Mouse (Mus musculus): ENCODE measurements around the gene Tapbp. TPM values are rescaled to one million over a fixed set of nuclear protein-coding genes. Genes with fewer than 3 reads are reported as not detected.
"Not testable (repeated sequence)": the region's sequence is repeated elsewhere in the genome, so short reads cannot be mapped to it uniquely, and the experiment has no call there.

Gene Tapbp
- total and polyA plus RNA-seq, 3 experiments, result 45.3 to 134 (median 116) TPM

DNA sequence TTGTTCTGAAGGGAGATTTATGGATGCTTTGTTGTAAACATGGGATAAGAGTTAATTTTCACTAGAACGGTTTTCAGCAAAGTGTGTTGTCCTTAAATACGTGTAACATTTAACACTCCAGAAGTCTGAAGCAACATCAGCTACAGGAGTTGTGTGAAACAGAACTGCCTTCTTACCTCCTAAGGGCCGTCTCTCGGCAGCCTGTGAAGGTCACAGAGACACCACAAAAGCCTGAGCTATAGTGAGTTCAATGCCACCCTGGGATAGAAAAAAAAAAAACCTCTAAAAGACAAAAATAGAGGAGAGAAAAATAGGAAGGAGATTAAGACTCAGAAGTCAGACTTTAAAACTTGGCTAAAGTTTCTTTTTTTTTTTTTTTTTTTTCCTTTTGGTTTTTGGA lies 13.6 kb upstream of the Tapbp start:
- in situ Hi-C loops (cut with MboI; ENCODE audit: low pct_ligation_motif_present, low pct_unique_long_range_greater_than_20kb, low sequenced_read_pairs), result no loop called here

DNA sequence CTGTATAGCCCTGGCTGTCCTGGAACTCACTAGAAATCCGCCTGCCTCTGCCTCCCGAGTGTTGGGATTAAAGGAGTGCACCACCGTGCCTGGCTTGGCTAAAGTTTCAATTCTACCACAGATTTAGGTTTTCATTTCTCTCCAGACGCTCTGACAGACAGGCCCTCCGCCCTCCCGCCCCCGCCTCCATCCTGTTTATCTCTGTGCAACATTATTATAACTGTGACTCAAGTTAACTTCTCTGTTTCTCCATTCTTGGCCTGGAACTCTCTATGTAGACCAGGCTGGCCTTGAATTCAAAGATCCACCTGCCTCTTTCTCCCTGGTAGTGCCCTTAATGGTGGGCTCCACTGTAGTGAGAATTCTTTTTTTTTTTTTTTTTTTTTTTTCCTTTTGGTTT lies 13.2 kb upstream of the Tapbp start:
- H3K4me2 ChIP-seq (ENCODE audit: insufficient read depth, low read depth, poor library complexity, severe bottlenecking), result no peak overlapping the region
- no peak for DNase-seq (ENCODE audit: extremely low read depth)
- no peak overlapping the region for H3K9ac ChIP-seq (ENCODE audit: insufficient read depth, low read depth)
- H3K27me3 ChIP-seq (replicated peaks), result no peaks in the 10 kb centered on the region
- no peak overlapping the region for H3K4me3 ChIP-seq (replicated peaks in 1 of 3; ENCODE audit: low read depth in 2 of 3, low read length in 2 of 3, poor library complexity in 1 of 3)
- H3K27ac ChIP-seq (ENCODE audit: insufficient read depth, low read depth), result no peak overlapping the region
- H3K36me3 ChIP-seq (replicated peaks in 1 of 2; ENCODE audit: control insufficient read depth in 1 of 2, insufficient read depth in 1 of 2, low read length in 1 of 2), result no peaks in the 10 kb centered on the region
- no peaks in the 10 kb centered on the region for H3K9me3 ChIP-seq (replicated peaks; ENCODE audit: low read length)
- H3K79me2 ChIP-seq (replicated peaks; ENCODE audit: control insufficient read depth, extremely low read depth, insufficient read depth, poor library complexity, severe bottlenecking), result no peaks in the 10 kb centered on the region
- no peak for TF ChIP-seq JUN (IDR thresholded peaks at IDR 0.05; ENCODE audit: insufficient read depth, low read depth, low read length)
- TF ChIP-seq E2F4 (IDR thresholded peaks at IDR 0.05; ENCODE audit: insufficient replicate concordance, low read depth, low read length), result no peak
- TF ChIP-seq EP300 (IDR thresholded peaks at IDR 0.05; ENCODE audit: low read length), result no peak
- dilution Hi-C loops (cut with MboI; ENCODE audit: extremely low pct_ligation_motif_present, extremely low pct_unique_long_range_greater_than_20kb, low sequenced_read_pairs), result no loop called here
- H3K4me1 ChIP-seq (ENCODE audit: control insufficient read depth in 1 of 2, insufficient read depth in 2 of 2), result peaks cover 0 to 10% of the 10 kb centered on the region in 2 experiments; a peak in 2 of 4 replicates
- in situ Hi-C loops (cut with MboI; ENCODE audit: low pct_ligation_motif_present, low pct_unique_long_range_greater_than_20kb, low sequenced_read_pairs), result no loop called here

More for the DNA sequence above, 13.6 kb upstream of the Tapbp start:
- no peak for DNase-seq (ENCODE audit: extremely low read depth)
- no peaks in the 10 kb centered on the region for H3K27me3 ChIP-seq (replicated peaks)
- H3K36me3 ChIP-seq (replicated peaks in 1 of 2; ENCODE audit: control insufficient read depth in 1 of 2, insufficient read depth in 1 of 2, low read length in 1 of 2), result no peaks in the 10 kb centered on the region
- H3K9me3 ChIP-seq (replicated peaks; ENCODE audit: low read length), result no peaks in the 10 kb centered on the region
- no peaks in the 10 kb centered on the region for H3K79me2 ChIP-seq (replicated peaks; ENCODE audit: control insufficient read depth, extremely low read depth, insufficient read depth, poor library complexity, severe bottlenecking)
- H3K4me2 ChIP-seq (ENCODE audit: insufficient read depth, low read depth, poor library complexity, severe bottlenecking), result no peak overlapping the region
- H3K27ac ChIP-seq (ENCODE audit: insufficient read depth, low read depth), result no peak overlapping the region
- H3K4me3 ChIP-seq (replicated peaks in 1 of 3; ENCODE audit: low read depth in 2 of 3, low read length in 2 of 3, poor library complexity in 1 of 3), result no peak overlapping the region
- H3K4me1 ChIP-seq (ENCODE audit: control insufficient read depth in 1 of 2, insufficient read depth in 2 of 2), result peaks cover 0 to 10% of the 10 kb centered on the region in 2 experiments; a peak in 2 of 4 replicates
- H3K9ac ChIP-seq (ENCODE audit: insufficient read depth, low read depth), result no peak overlapping the region
- dilution Hi-C loops (cut with MboI; ENCODE audit: extremely low pct_ligation_motif_present, extremely low pct_unique_long_range_greater_than_20kb, low sequenced_read_pairs), result no loop called here
- TF ChIP-seq TBP (conservative IDR thresholded peaks at IDR 0.05; ENCODE audit: low read depth, low read length), result no peak
- TF ChIP-seq POLR2AphosphoS2 (IDR thresholded peaks at IDR 0.05; ENCODE audit: low read depth, low read length), result no peak
- no peak for TF ChIP-seq MEF2A (IDR thresholded peaks at IDR 0.05; ENCODE audit: borderline replicate concordance, low read depth, low read length)
- no peak for TF ChIP-seq MAZ (IDR thresholded peaks at IDR 0.05; ENCODE audit: low read depth, low read length)

DNA sequence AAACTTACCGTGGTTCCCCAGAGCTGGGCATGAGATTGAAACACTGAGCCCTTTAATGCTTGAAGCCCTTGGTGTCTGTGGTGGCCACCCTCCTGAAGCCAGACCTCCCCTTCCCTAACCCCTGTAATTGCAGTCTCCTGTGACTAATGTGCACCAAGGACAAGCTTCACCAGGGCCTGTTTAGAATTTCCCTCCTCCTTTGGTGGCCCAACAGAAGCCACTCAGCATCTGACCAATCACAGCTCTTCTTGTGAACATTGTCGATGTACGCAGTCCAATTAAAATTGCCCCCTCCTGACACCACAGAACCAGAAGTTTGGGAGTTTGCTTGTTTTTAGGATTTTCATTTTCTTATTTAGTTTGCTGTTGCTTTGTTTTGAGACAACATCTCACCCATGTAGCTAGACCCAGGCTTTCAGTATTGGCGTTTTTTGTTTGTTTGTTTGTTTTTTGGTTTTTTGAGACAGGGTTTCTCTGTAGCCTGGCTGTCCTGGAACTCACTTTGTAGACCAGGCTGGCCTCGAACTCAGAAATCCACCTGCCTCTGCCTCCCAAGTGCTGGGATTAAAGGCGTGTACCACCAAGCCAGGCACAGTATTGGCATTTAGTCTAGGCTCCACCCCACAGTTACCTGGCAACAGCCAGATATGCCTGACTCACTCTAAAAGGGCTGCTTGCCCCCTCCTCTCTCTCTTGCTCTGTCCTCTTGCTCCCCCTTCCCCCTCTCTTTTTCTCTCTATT lies 11.6 kb upstream of the Tapbp start:
- H3K27me3 ChIP-seq (replicated peaks); H3K4me3 ChIP-seq (replicated peaks in 1 of 3; ENCODE audit: low read depth in 2 of 3, low read length in 2 of 3, poor library complexity in 1 of 3); dilution Hi-C loops (cut with MboI; ENCODE audit: extremely low pct_ligation_motif_present, extremely low pct_unique_long_range_greater_than_20kb, low sequenced_read_pairs); H3K9ac ChIP-seq (ENCODE audit: insufficient read depth, low read depth); in situ Hi-C loops (cut with MboI; ENCODE audit: low pct_ligation_motif_present, low pct_unique_long_range_greater_than_20kb, low sequenced_read_pairs); H3K79me2 ChIP-seq (replicated peaks; ENCODE audit: control insufficient read depth, extremely low read depth, insufficient read depth, poor library complexity, severe bottlenecking); H3K36me3 ChIP-seq (replicated peaks in 1 of 2; ENCODE audit: control insufficient read depth in 1 of 2, insufficient read depth in 1 of 2, low read length in 1 of 2); H3K4me2 ChIP-seq (ENCODE audit: insufficient read depth, low read depth, poor library complexity, severe bottlenecking); H3K9me3 ChIP-seq (replicated peaks; ENCODE audit: low read length); H3K27ac ChIP-seq (ENCODE audit: insufficient read depth, low read depth): not testable (repeated sequence)
- TF ChIP-seq POLR2A (IDR thresholded peaks at IDR 0.05; ENCODE audit: low read depth, low read length), result 0 out of 2 replicates have a peak, but pooled peaks have one; percentile 31
- H3K4me1 ChIP-seq (ENCODE audit: control insufficient read depth in 1 of 2, insufficient read depth in 2 of 2), result peaks cover 0 to 17% of the 10 kb centered on the region in 2 experiments; a peak in 2 of 4 replicates
- DNase-seq (ENCODE audit: extremely low read depth), result peak; percentile 40

DNA sequence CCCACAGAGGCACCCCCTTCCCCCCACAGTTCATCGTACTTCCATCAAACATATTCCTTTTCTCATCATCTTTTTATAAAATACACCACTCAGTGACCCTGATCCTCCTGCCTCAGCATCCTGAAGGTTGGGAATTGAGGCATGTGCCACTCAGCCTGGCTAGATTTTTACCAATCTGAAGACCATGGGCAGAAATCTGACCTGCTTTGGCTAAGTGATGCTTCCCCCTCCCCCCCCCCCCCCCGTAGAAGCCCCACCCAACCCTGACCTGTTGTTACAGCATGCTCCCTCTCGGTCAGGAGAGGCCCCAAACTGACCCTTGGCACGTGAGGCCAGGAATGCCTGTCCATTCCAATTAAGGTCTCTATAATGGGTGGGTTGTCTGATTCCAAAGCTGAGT lies 10.9 kb upstream of the Tapbp start, which contains the start of gene Platr17:
Gene Platr17 (plus strand): TSS at position 301 of the 400 bp plus-strand sequence.
- in situ Hi-C loops (cut with MboI; ENCODE audit: low pct_ligation_motif_present, low pct_unique_long_range_greater_than_20kb, low sequenced_read_pairs); H3K4me3 ChIP-seq (replicated peaks in 1 of 3; ENCODE audit: low read depth in 2 of 3, low read length in 2 of 3, poor library complexity in 1 of 3); H3K36me3 ChIP-seq (replicated peaks in 1 of 2; ENCODE audit: control insufficient read depth in 1 of 2, insufficient read depth in 1 of 2, low read length in 1 of 2): not testable (repeated sequence)

More for the DNA sequence above, 10.9 kb upstream of the Tapbp start, which contains the start of gene Platr17:
- H3K4me2 ChIP-seq (ENCODE audit: insufficient read depth, low read depth, poor library complexity, severe bottlenecking); H3K27me3 ChIP-seq (replicated peaks); H3K9me3 ChIP-seq (replicated peaks; ENCODE audit: low read length); H3K79me2 ChIP-seq (replicated peaks; ENCODE audit: control insufficient read depth, extremely low read depth, insufficient read depth, poor library complexity, severe bottlenecking); H3K27ac ChIP-seq (ENCODE audit: insufficient read depth, low read depth); dilution Hi-C loops (cut with MboI; ENCODE audit: extremely low pct_ligation_motif_present, extremely low pct_unique_long_range_greater_than_20kb, low sequenced_read_pairs); H3K9ac ChIP-seq (ENCODE audit: insufficient read depth, low read depth); DNase-seq (ENCODE audit: extremely low read depth): not testable (repeated sequence)
- H3K4me1 ChIP-seq (ENCODE audit: control insufficient read depth in 1 of 2, insufficient read depth in 2 of 2), result peaks cover 0 to 17% of the 10 kb centered on the region in 2 experiments; a peak in 2 of 4 replicates
